Mouse (Mus musculus) T-helper 17 cell (primary cell): ENCODE measurements around the gene Il18.

Experiments used
- in situ Hi-C, 2 experiments: fragments of 300-600 bp; cut with MboI, MseI; formaldehyde crosslinking; loops; 1 replicate in 1 of 2; 2 replicates in 1 of 2; pipeline ENCODE4 v1.15.1; 2025; ENCODE audit warnings: high pct_unique_total_duplicates in 2 of 2

Il18 gene

GRCm38 (mm10) chr9:50554241-50555093 is at the start of gene Il18:
TSS of gene Il18 (plus strand) at chr9:50554827.
- in situ Hi-C loops, result loop anchor here in 1 of 2 experiments (25.0 kb wide), 1 partner anchor 1742 kb away; no protein-coding TSS in a partner anchor

GRCm38 (mm10) chr9:50505405-50505804 is 49.2 kb upstream of the Il18 start:
- in situ Hi-C loops, result no loop called here

- in situ Hi-C loops, result no loop called here
Measured at GRCm38 (mm10) chr9:50507570-50507969, 47.1 kb upstream of the Il18 start.

- in situ Hi-C loops, result no loop called here
Measured at GRCm38 (mm10) chr9:50515462-50515861, 39.2 kb upstream of the Il18 start.

GRCm38 (mm10) chr9:50518781-50519180 is 35.8 kb upstream of the Il18 start:
- in situ Hi-C loops, result no loop called here

- in situ Hi-C loops, result no loop called here
Measured at GRCm38 (mm10) chr9:50520748-50521147, 33.9 kb upstream of the Il18 start.

- in situ Hi-C loops, result no loop called here
Measured at GRCm38 (mm10) chr9:50521562-50521961, 33.1 kb upstream of the Il18 start.

GRCm38 (mm10) chr9:50522574-50522973 is 32.1 kb upstream of the Il18 start:
- in situ Hi-C loops, result no loop called here

- in situ Hi-C loops, result loop anchor here in 1 of 2 experiments (5.0 to 25.0 kb wide), 2 partner anchors 68 to 188 kb away; partner anchors contain the start of gene Rpl10-ps3
Measured at GRCm38 (mm10) chr9:50524936-50525335, 29.7 kb upstream of the Il18 start.

- in situ Hi-C loops, result loop anchor here in 1 of 2 experiments (5.0 to 25.0 kb wide), 2 partner anchors 68 to 188 kb away; partner anchors contain the start of gene Rpl10-ps3
Measured at GRCm38 (mm10) chr9:50525585-50525984, 29.0 kb upstream of the Il18 start.

- in situ Hi-C loops, result loop anchor here in 1 of 2 experiments (5.0 to 25.0 kb wide), 2 partner anchors 71 to 191 kb away; partner anchors contain the start of gene Rpl10-ps3
Measured at GRCm38 (mm10) chr9:50527860-50528259, 26.8 kb upstream of the Il18 start.

GRCm38 (mm10) chr9:50528293-50528892 is 26.2 kb upstream of the Il18 start, which contains the start of gene Pts:
TSS of gene Pts (minus strand) at chr9:50528724.
- in situ Hi-C loops, result loop anchor here in 1 of 2 experiments (5.0 to 25.0 kb wide), 2 partner anchors 71 to 191 kb away; partner anchors contain the start of gene Rpl10-ps3

GRCm38 (mm10) chr9:50530890-50531289 is 23.7 kb upstream of the Il18 start:
- in situ Hi-C loops, result loop anchor here in 1 of 2 experiments (25.0 kb wide), 1 partner anchor 194 kb away; the partner anchor contains the start of gene Rpl10-ps3

- in situ Hi-C loops, result loop anchor here in 1 of 2 experiments (25.0 kb wide), 1 partner anchor 196 kb away; the partner anchor contains the start of gene Rpl10-ps3
Measured at GRCm38 (mm10) chr9:50533328-50533727, 21.3 kb upstream of the Il18 start.

GRCm38 (mm10) chr9:50533791-50534190 is 20.8 kb upstream of the Il18 start:
- in situ Hi-C loops, result loop anchor here in 1 of 2 experiments (25.0 kb wide), 1 partner anchor 196 kb away; the partner anchor contains the start of gene Rpl10-ps3

- in situ Hi-C loops, result loop anchor here in 1 of 2 experiments (25.0 kb wide), 1 partner anchor 199 kb away; the partner anchor contains the start of gene Rpl10-ps3
Measured at GRCm38 (mm10) chr9:50535930-50536329, 18.7 kb upstream of the Il18 start.

GRCm38 (mm10) chr9:50536603-50537135 is 18.0 kb upstream of the Il18 start:
- in situ Hi-C loops, result loop anchor here in 1 of 2 experiments (25.0 kb wide), 1 partner anchor 199 kb away; the partner anchor contains the start of gene Rpl10-ps3

- in situ Hi-C loops, result loop anchor here in 1 of 2 experiments (25.0 kb wide), 1 partner anchor 200 kb away; the partner anchor contains the start of gene Rpl10-ps3
Measured at GRCm38 (mm10) chr9:50537295-50537694, 17.3 kb upstream of the Il18 start.

GRCm38 (mm10) chr9:50540170-50540569 is 14.5 kb upstream of the Il18 start:
- in situ Hi-C loops, result loop anchor here in 1 of 2 experiments (25.0 kb wide), 1 partner anchor 203 kb away; the partner anchor contains the start of gene Rpl10-ps3

GRCm38 (mm10) chr9:50542401-50542800 is 12.2 kb upstream of the Il18 start:
- in situ Hi-C loops, result loop anchor here in 1 of 2 experiments (25.0 kb wide), 1 partner anchor 205 kb away; the partner anchor contains the start of gene Rpl10-ps3
